Mouse (Mus musculus): ENCODE measurements at regions not wholly inside any gene's neighbourhood (a gene's known extent, or its start where the extent isn't known, plus 50 kb on each side); places are given as distances from the start of the nearest gene placed in this dataset.

- H3K27ac ChIP-seq (replicated peaks): no peak overlapping the region; the same call in 1 of the 2 replicates
- H3K9ac ChIP-seq: no peak overlapping the region
- 51% methylated on average over 6 of the region's 6 CpGs for WGBS
- H3K4me2 ChIP-seq: no peak overlapping the region
- no peaks in the 10 kb centered on the region for H3K9me3 ChIP-seq
- no peak overlapping the region for H3K4me3 ChIP-seq
- no peaks in the 10 kb centered on the region for H3K36me3 ChIP-seq
- no peak for ATAC-seq (ENCODE audit: extremely low read depth, insufficient number of reproducible peaks, low FRiP score, low TSS enrichment)
- no peaks in the 10 kb centered on the region; the same call in 1 of the 2 replicates for H3K27me3 ChIP-seq (replicated peaks)
- peaks cover 23% of the 10 kb centered on the region for H3K4me1 ChIP-seq
These were observed 53.8 kb upstream of the Sept5 start for GRCm38 (mm10) chr16:18683556-18683955.

- Histone ChIP-seq H3K4me1 (peaks cover 23% of the 10 kb centered on the region), H3K36me3 (no peaks in the 10 kb centered on the region), H3K27ac (replicated peaks) (no peak overlapping the region), H3K4me2 (peak overlapping the region; percentile 66), H3K4me3 (no peak overlapping the region), H3K9me3 (no peaks in the 10 kb centered on the region), H3K9ac (0 out of 2 replicates have a peak overlapping the region, but pooled peaks have one; percentile 33), H3K27me3 (replicated peaks) (no peaks in the 10 kb centered on the region; the same call in 1 of the 2 replicates)
- no peak for ATAC-seq (ENCODE audit: extremely low read depth, insufficient number of reproducible peaks, low FRiP score, low TSS enrichment)
- 23% methylated on average over 6 of the region's 6 CpGs for WGBS
These were observed 56.4 kb upstream of the Sept5 start for GRCm38 (mm10) chr16:18686044-18686761.

DNA sequence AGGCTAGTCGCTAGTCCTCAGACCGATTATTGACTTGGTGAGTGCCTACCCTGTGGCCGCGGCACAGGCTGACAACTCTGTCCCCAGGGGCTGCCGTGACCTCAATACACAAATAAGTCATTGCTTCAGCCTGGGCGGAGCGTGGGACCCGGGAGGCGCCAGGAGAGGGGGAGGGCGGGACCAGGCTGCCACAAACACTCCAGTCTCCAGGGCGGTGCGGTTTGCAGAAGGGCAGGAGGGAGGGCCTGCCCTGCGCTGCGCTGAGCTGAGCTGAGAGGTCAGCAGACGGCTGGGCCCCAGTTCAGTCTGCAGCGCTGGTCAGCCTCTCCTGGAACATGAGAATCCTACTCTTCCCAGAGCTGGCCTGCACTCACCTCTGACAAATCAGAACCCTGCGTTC lies 57.2 kb upstream of the Sept5 start:
- Histone ChIP-seq H3K4me1 (peaks cover 23% of the 10 kb centered on the region), H3K9ac (peak overlapping the region; percentile 70), H3K4me3 (peak overlapping the region; percentile 35), H3K27me3 (replicated peaks) (no peaks in the 10 kb centered on the region; the same call in 1 of the 2 replicates), H3K4me2 (peak overlapping the region; percentile 66), H3K27ac (replicated peaks) (peak overlapping the region; percentile 82), H3K36me3 (no peaks in the 10 kb centered on the region), H3K9me3 (no peaks in the 10 kb centered on the region)
- WGBS: under 1% methylated on average over 17 of the region's 17 CpGs
- ATAC-seq (ENCODE audit: extremely low read depth, insufficient number of reproducible peaks, low FRiP score, low TSS enrichment): peak; percentile 89; the same call in 1 of the 2 replicates

DNA sequence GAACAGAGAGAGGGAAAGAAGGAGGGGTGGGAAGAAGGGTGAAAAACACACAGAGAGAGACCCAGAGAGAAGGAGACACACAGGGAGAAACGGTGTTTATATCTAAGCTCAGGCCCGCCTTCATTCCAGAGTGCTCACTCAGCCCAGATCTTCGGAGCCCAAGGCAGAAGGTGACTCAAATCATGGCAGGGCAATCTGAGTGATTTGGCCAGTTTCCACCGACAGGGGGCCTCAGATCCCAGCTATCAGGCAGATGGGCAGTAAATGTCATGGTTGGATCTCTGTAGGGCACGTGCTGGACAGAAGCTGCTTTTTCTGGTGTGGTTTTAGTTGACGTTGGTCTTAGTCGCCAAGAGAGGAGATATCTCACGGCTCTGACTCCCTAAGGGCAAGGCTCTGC lies 57.6 kb upstream of the Sept5 start:
- Histone ChIP-seq H3K4me3 (peak overlapping the region; percentile 35), H3K4me2 (peak overlapping the region; percentile 66), H3K9me3 (no peaks in the 10 kb centered on the region), H3K27ac (replicated peaks) (peak overlapping the region; percentile 82), H3K4me1 (peaks cover 23% of the 10 kb centered on the region), H3K27me3 (replicated peaks) (no peaks in the 10 kb centered on the region), H3K36me3 (no peaks in the 10 kb centered on the region), H3K9ac (peak overlapping the region; percentile 70)
- WGBS: 9% methylated on average over 8 of the region's 8 CpGs
- ATAC-seq (ENCODE audit: extremely low read depth, insufficient number of reproducible peaks, low FRiP score, low TSS enrichment): no peak

- 68% methylated on average over 5 of the region's 5 CpGs for WGBS
- ATAC-seq (ENCODE audit: extremely low read depth, insufficient number of reproducible peaks, low FRiP score, low TSS enrichment): no peak
- Histone ChIP-seq H3K4me2 (no peak overlapping the region), H3K9ac (no peak overlapping the region), H3K27me3 (replicated peaks) (no peaks in the 10 kb centered on the region), H3K27ac (replicated peaks) (no peak overlapping the region), H3K4me3 (no peak overlapping the region), H3K9me3 (no peaks in the 10 kb centered on the region), H3K4me1 (0 out of 2 replicates have a peak, but pooled peaks cover 4% of the 10 kb centered on the region), H3K36me3 (no peaks in the 10 kb centered on the region)
These were observed 65.8 kb upstream of the Sept5 start for GRCm38 (mm10) chr16:18695596-18695995.

DNA sequence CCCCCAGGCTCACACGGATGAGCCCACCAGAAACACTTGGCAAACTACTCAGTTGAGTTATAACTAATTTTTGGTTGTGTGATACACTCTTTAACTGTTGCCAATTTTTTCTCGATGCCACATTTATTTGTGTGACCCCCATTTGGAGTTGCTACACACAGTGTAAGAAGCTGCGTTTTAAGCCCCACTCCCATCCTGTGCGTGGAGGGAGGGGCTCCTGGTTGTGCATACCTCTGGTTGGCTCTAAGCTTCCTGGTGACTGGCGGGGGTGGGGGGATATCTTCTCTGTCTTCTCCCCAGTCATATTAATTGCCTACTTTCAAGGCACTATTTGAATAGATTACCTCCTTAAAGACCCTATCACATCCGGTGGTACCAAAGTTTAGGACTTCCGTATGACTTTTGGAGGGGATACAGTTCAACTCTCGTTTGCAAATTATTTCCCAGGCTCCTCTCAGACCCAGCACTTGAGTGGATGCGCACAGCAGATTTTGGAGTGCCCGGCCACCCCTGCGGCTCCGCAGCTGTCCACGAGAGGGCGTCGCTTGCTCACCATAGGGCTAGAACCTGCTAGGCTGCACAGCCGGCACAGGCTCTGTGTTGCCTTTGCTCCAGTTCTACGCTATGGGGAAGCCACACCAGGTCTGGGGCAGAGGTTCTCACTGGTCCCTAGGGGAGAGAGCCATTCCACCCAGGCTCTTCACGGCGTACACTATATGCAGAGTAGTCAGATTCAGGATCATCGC lies 66.5 kb upstream of the Sept5 start:
- Histone ChIP-seq H3K27me3 (replicated peaks) (no peaks in the 10 kb centered on the region), H3K9ac (no peak overlapping the region), H3K9me3 (no peaks in the 10 kb centered on the region), H3K4me3 (no peak overlapping the region), H3K4me1 (0 out of 2 replicates have a peak, but pooled peaks cover 4% of the 10 kb centered on the region), H3K4me2 (peak overlapping the region; percentile 32), H3K27ac (replicated peaks) (no peak overlapping the region), H3K36me3 (no peaks in the 10 kb centered on the region)
- WGBS: 10% methylated on average over 20 of the region's 20 CpGs
- ATAC-seq (ENCODE audit: extremely low read depth, insufficient number of reproducible peaks, low FRiP score, low TSS enrichment): peak; percentile 21; the same call in 1 of the 2 replicates

GRCm38 (mm10) chr16:18696820-18697168 lies 67.0 kb upstream of the Sept5 start:
- WGBS: 54% methylated on average over 5 of the region's 5 CpGs
- ATAC-seq (ENCODE audit: extremely low read depth, insufficient number of reproducible peaks, low FRiP score, low TSS enrichment): no peak
- no peaks in the 10 kb centered on the region for H3K27me3 ChIP-seq (replicated peaks)
- no peak overlapping the region for H3K27ac ChIP-seq (replicated peaks)
- no peaks in the 10 kb centered on the region for H3K9me3 ChIP-seq
- no peaks in the 10 kb centered on the region for H3K36me3 ChIP-seq
- H3K4me3 ChIP-seq: no peak overlapping the region
- H3K4me1 ChIP-seq: 0 out of 2 replicates have a peak, but pooled peaks cover 4% of the 10 kb centered on the region
- H3K9ac ChIP-seq: no peak overlapping the region
- peak overlapping the region; percentile 32 for H3K4me2 ChIP-seq

DNA sequence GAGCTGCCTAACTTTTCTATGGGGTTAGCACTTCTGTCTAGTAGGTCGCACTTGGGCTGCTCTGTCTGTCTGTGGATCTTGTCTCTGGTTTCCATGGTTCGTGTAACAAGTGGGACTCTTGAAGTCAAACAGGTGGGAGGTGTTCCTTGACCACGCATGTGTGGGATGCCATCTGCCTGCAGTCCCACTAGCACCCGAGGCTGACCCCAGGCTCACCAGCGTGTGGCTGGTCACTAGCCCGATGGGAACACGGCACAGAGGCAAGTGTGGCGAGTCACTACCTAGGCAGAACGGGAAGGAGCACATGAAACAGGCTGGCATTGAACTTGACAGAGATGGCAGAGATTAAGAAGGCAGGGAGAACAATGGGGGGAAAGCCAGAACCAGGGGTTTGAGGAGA lies 72.5 kb upstream of the Cldn5 start:
- Histone ChIP-seq H3K4me1 (peaks cover 17% of the 10 kb centered on the region), H3K27me3 (replicated peaks) (0 out of 2 replicates have a peak, but pooled peaks cover 4% of the 10 kb centered on the region), H3K27ac (replicated peaks) (0 out of 2 replicates have a peak overlapping the region, but pooled peaks have one; percentile 3), H3K9ac (no peak overlapping the region; the same call in 1 of the 2 replicates), H3K9me3 (no peaks in the 10 kb centered on the region), H3K4me3 (no peak overlapping the region), H3K4me2 (no peak overlapping the region), H3K36me3 (no peaks in the 10 kb centered on the region)
- no peak for ATAC-seq (ENCODE audit: extremely low read depth, insufficient number of reproducible peaks, low FRiP score, low TSS enrichment)
- WGBS: 44% methylated on average over 9 of the region's 9 CpGs

DNA sequence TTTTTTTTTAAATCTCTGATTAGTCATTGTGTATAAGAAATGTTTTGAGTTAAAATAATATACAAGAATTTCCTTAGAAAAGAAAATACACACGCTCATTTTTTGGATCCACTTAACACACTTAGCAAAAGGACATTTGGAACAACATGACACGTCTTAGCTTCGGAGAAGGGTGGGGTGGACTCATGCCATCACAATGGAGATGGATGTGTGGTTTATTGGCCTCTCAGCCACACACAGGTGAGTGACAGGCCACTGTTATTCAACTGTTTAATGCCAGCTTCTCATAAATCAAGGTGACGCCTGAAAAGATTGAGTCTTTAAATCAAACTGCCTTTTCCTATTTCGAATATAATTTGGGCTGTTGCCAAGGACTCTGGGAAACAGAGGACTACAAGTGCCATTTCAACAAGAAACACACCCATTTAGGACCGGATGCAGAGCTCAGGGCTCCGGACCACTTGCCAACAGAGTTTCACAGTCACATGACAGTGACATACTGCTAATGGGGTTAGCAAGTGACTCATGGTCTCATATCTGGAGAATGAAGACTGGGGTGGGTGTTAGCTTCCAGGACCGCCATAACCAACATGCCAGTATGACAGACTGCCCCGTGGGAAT lies 71.5 kb upstream of the Cldn5 start:
- WGBS: 55% methylated on average over 9 of the region's 9 CpGs
- no peak overlapping the region for H3K4me2 ChIP-seq
- H3K9me3 ChIP-seq: no peaks in the 10 kb centered on the region
- H3K4me3 ChIP-seq: no peak overlapping the region
- 0 out of 2 replicates have a peak, but pooled peaks cover 4% of the 10 kb centered on the region for H3K27me3 ChIP-seq (replicated peaks)
- ATAC-seq (ENCODE audit: extremely low read depth, insufficient number of reproducible peaks, low FRiP score, low TSS enrichment): no peak
- no peaks in the 10 kb centered on the region for H3K36me3 ChIP-seq
- H3K27ac ChIP-seq (replicated peaks): peak overlapping the region; percentile 53; the same call in 1 of the 2 replicates
- peaks cover 17% of the 10 kb centered on the region for H3K4me1 ChIP-seq
- H3K9ac ChIP-seq: no peak overlapping the region

- Histone ChIP-seq H3K36me3 (no peaks in the 10 kb centered on the region), H3K9me3 (no peaks in the 10 kb centered on the region), H3K4me2 (no peak overlapping the region), H3K27me3 (replicated peaks) (no peaks in the 10 kb centered on the region), H3K27ac (replicated peaks) (no peak overlapping the region), H3K4me1 (no peaks in the 10 kb centered on the region), H3K9ac (no peak overlapping the region), H3K4me3 (no peak overlapping the region)
- ATAC-seq (ENCODE audit: extremely low read depth, insufficient number of reproducible peaks, low FRiP score, low TSS enrichment): no peak
- WGBS: 87% methylated on average over 1 of the region's 1 CpGs
These were observed 65.0 kb upstream of the Cldn5 start for GRCm38 (mm10) chr16:18711637-18712125.

GRCm38 (mm10) chr16:18713017-18713416 lies 63.6 kb upstream of the Cldn5 start:
- H3K27me3 ChIP-seq (replicated peaks): no peaks in the 10 kb centered on the region
- no peak overlapping the region for H3K4me2 ChIP-seq
- no peaks in the 10 kb centered on the region for H3K9me3 ChIP-seq
- H3K9ac ChIP-seq: no peak overlapping the region
- no peak for ATAC-seq (ENCODE audit: extremely low read depth, insufficient number of reproducible peaks, low FRiP score, low TSS enrichment)
- H3K4me3 ChIP-seq: no peak overlapping the region
- peaks cover 1% of the 10 kb centered on the region for H3K4me1 ChIP-seq
- H3K36me3 ChIP-seq: no peaks in the 10 kb centered on the region
- no peak overlapping the region for H3K27ac ChIP-seq (replicated peaks)
- 47% methylated on average over 5 of the region's 5 CpGs for WGBS

Data from heart, embryonic 13.5 days (tissue).